Mouse (Mus musculus): ENCODE results near the gene Gfod1.
A peak's percentile ranks its signal among the peaks of the same experiment; 100 is the strongest.

Gfod1 gene

GRCm38 (mm10) chr13:43263646-43264045 is 40.3 kb downstream of the Gfod1 start:
- no peak for DNase-seq (ENCODE audit: low read depth, low spot score)

- no peak for DNase-seq (ENCODE audit: low read depth, low spot score)
These were observed 41.7 kb downstream of the Gfod1 start for GRCm38 (mm10) chr13:43262114-43262739.

GRCm38 (mm10) chr13:43261287-43261686 is 42.7 kb downstream of the Gfod1 start:
- DNase-seq (ENCODE audit: low read depth, low spot score), result peak; percentile 75

GRCm38 (mm10) chr13:43260731-43261130 is 43.2 kb downstream of the Gfod1 start:
- DNase-seq (ENCODE audit: low read depth, low spot score), result peak; percentile 35

- DNase-seq (ENCODE audit: low read depth, low spot score), result no peak
These were observed 47.5 kb downstream of the Gfod1 start for GRCm38 (mm10) chr13:43256447-43256846.

DNA sequence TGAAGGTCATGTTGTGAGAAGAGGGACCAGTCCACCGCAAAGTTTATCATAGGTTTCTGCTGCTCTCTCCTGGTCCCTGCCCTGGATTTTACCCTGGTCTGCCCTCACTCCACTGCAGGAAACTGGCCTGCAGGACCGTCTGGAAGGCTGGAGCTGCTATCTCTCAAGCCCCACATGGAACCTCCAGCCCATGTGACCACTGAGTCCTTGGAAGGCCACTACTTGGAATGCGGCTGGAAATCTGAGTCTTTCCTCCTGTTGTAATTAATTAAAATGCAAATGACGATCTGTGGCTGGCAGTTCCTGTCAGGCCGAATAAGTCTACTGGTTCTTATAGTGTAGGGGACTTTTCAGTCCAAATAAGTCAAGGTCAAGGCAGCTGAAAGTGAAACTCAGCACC is 50.4 kb downstream of the Gfod1 start:
- DNase-seq (ENCODE audit: low read depth, low spot score), result no peak

- DNase-seq (ENCODE audit: low read depth, low spot score), result no peak
These were observed 51.7 kb downstream of the Gfod1 start for GRCm38 (mm10) chr13:43252105-43252790.

DNA sequence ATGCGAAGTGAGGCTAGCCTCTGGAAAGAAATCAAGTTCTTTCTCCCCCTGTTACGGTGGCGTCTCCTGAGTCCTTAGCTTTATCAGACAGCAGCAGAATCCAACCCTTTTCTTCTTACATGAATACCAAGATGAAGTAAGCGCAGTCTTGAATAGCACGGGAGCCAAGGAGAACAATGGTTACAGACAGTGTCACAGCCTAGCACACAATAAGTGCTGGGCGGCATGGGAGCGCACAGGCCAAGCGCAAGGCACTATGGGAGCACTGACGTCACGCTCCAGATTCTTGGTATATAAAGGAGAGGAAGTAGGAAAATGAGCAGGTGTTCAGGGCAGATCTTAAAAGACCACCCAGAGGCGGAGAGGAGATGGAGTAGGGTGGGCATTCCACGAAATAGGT is 52.6 kb downstream of the Gfod1 start:
- DNase-seq (ENCODE audit: low read depth, low spot score), result no peak

DNA sequence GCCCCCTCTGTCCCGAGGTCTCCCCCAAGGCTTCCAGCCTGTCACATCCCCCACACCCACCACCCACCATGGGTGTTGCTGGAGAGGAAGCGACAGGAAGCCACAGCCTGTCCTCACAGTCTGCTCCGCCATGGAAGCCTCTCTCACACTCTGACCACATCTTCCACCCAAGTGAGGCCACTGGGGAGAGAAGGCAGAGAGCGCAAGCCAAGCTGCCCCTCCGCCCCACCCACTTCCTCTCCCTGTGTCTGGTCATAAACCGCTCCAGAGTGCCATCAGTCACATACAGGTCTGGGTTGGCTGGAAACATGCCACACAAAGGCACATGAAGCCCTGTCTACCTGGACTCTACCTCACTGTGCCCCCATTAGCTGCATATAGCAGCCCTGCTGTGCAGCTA is 53.3 kb downstream of the Gfod1 start:
- no peak for DNase-seq (ENCODE audit: low read depth, low spot score)

- no peak for DNase-seq (ENCODE audit: low read depth, low spot score)
These were observed 53.9 kb downstream of the Gfod1 start for GRCm38 (mm10) chr13:43250106-43250505.

- no peak for DNase-seq (ENCODE audit: low read depth, low spot score)
These were observed 55.6 kb downstream of the Gfod1 start for GRCm38 (mm10) chr13:43248381-43248780.

- no peak for DNase-seq (ENCODE audit: low read depth, low spot score)
These were observed 57.1 kb downstream of the Gfod1 start for GRCm38 (mm10) chr13:43246876-43247275.

- DNase-seq (ENCODE audit: low read depth, low spot score), result no peak
These were observed 60.2 kb downstream of the Gfod1 start for GRCm38 (mm10) chr13:43243793-43244192.

GRCm38 (mm10) chr13:43243240-43243639 is 60.7 kb downstream of the Gfod1 start:
- DNase-seq (ENCODE audit: low read depth, low spot score), result no peak

DNA sequence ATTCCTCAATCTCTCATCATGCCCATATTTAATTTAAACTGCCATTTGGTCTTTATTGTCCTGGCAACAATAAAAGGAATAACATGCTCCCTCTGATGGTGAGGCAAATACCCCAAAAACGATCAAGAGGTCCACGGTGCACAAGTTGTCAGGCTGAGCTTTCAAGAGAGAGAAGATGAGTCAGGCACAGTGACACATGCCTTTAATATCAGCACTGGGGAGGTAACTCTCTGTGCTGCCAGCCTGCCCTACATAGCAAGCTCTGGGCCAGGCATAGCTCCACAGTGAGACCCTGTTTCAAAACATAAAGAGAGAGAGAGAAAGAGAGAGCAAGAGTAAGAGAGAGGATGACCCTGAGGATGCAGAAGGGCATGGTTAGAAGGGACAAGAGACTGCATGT is 62.2 kb downstream of the Gfod1 start:
- no peak for DNase-seq (ENCODE audit: low read depth, low spot score)

DNA sequence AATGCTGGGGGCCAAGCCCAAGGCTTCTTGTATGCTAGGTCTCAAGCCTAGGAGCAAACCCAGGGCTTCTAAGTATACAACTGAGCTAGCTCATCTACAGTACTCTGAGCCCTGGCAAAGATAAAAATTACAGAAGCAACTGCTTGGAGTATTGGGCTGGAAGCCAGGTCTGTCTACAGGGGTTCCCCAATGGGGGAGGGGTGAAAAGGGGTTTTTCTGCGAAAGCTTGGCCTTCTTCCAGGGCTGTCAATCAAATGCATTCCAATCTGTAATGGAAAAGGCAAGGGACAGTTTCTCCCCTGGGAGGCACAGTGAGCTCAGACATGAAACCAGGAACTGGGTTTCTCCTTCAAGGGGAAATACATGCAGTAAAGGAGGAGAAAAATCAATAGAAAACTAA is 62.9 kb downstream of the Gfod1 start:
- no peak for DNase-seq (ENCODE audit: low read depth, low spot score)

DNA sequence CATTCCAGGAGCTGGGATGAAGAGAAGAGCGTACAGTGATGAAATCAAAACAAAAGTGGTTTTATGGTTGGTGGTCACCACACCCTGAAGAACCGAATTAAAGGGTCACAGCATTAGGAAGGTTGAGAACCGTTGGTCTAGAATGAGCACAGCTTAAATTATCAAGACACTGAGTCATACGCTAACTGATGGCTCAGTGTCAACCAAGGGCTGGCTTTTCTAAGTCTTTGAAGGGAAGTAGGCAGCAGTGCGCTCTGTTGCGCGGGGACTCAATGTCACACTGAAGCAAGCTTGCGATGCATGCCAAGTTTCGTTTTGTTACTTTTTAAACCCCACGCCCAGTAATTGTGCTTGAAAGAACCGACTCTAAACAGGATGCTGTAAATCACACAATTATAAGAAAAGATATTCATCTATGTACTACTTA is 64.2 kb downstream of the Gfod1 start:
- no peak for DNase-seq (ENCODE audit: low read depth, low spot score)

DNA sequence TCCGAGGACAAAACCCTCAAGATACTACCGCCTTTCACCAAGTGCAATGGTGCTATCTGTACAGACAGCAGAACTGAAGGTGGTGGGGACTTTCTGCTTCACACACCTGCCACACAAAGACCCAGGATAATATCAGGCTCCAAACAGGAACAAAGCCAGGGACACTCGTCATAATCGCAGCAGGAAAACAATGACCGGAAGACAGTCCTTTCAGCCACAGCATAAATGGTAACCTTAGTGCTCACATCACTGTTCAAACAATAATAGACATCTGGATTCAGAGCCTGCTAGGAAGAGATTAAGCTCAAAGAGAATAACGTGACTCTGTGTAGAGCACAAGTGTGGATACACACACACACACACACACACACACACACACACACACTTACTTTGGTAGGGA is 67.3 kb downstream of the Gfod1 start:
- DNase-seq (ENCODE audit: low read depth, low spot score), result no peak

DNA sequence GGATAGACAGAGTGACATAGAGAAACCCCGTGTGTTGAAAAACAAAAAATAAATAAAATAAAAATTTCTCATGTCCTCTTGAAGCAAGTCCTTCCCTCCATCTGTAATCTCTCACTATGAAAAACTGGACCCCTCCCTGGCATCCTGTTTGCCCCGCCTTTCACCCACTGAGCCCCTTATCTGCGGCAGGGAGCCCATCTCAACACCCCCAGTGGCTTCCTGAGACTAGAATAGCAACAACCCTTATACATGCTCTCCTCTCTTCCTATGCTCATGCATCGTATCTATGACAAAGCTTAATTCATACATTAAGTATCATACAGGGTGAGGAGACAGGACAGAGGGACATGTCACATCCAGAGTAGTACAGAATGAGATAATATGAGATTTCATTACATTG is 68.0 kb downstream of the Gfod1 start:
- DNase-seq (ENCODE audit: low read depth, low spot score), result no peak

DNA sequence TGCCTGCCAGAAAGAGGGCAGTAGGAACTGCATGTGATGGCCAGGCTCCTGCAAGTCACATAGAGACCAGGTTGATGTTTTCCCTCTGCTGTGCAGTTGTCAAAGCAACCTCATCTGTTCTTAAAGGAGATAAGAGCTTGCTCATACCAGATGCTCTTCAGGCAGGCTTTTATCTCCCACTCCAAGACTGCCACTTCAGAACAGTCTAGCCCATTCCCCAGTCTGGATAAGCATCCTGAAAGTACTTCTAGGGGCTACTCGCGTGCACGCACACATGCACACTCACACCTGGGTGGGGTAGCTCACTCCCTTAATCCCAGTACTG is 68.4 kb downstream of the Gfod1 start:
- DNase-seq (ENCODE audit: low read depth, low spot score), result peak; percentile 19

DNA sequence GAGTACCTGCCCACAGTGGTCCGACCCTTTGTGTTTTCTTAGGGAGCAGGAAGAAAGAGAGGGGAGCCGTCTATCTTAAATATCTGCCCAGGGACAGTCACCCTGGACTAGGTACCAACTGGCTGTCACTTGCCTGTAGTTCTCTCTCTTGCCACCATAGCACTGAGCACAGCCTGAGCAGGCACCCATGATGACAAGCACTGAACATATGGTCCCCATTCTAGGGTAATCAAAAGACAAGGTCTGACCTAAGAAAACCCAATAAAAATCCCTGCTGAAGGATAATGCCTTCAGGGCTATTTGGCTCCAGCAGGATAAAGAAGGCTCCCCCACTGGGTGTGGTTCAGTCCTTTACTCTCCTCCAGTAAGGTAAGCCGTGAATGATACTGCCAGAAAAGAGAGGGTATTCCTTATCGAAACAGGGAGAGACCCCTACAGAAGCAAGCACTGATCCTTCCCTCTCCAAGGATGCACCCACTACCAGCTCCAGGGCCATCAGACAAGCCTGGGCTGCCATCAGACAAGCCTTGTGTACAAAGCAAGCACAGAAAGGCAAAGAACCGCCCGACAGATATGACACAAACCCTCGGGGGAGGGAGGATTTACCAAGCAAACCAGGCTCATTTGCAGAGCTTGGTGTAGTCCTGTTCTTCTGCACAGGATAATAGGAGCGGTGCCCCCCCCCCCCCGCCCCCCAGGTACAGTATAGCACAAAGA is 68.9 kb downstream of the Gfod1 start:
- no peak for DNase-seq (ENCODE audit: low read depth, low spot score)

- DNase-seq (ENCODE audit: low read depth, low spot score), result no peak
These were observed 70.6 kb downstream of the Gfod1 start for GRCm38 (mm10) chr13:43233331-43233730.
